Mouse (Mus musculus): ENCODE data around the gene Kif24. TPM values are rescaled to one million over a fixed set of nuclear protein-coding genes. Genes with fewer than 3 reads are reported as not detected.
A peak's percentile ranks its signal among the peaks of the same experiment; 100 is the strongest.

Kif24 gene
- polyA plus RNA-seq, 1 experiment from 2014 or later: 8.7 TPM

GRCm38 (mm10) chr4:41481601-41482017 lies 16.9 kb upstream of the Kif24 start:
- H3K9ac ChIP-seq (replicated peaks; ENCODE audit: low read length): no peak overlapping the region
- no peaks in the 10 kb centered on the region for H3K4me1 ChIP-seq (ENCODE audit: control insufficient read depth, insufficient read depth, low read length)
- 31% methylated on average over 6 of the region's 6 CpGs for WGBS
- H3K27ac ChIP-seq (replicated peaks; ENCODE audit: low read depth, low read length): peak overlapping the region; percentile 23
- ATAC-seq (replicated peaks; ENCODE audit: insufficient number of reproducible peaks, low FRiP score, low TSS enrichment, low read depth) (peak; percentile 73; the same call in 1 of the 2 replicates), DNase-seq (ENCODE audit: low spot score) (peak; percentile 79)
- no peak overlapping the region for H3K4me2 ChIP-seq (ENCODE audit: low read depth, low read length)
- no peak overlapping the region for H3K4me3 ChIP-seq (ENCODE audit: low read depth, low read length)
- no peaks in the 10 kb centered on the region for H3K9me3 ChIP-seq (replicated peaks; ENCODE audit: control insufficient read depth, low read length)
- H3K36me3 ChIP-seq (replicated peaks; ENCODE audit: control insufficient read depth, insufficient read depth, low read depth, low read length): no peaks in the 10 kb centered on the region; the same call in 1 of the 2 replicates
- no peaks in the 10 kb centered on the region for H3K27me3 ChIP-seq (ENCODE audit: control insufficient read depth, insufficient read depth, low read length)

- H3K4me1 ChIP-seq (ENCODE audit: control insufficient read depth, insufficient read depth, low read length): no peaks in the 10 kb centered on the region
- H3K9me3 ChIP-seq (replicated peaks; ENCODE audit: control insufficient read depth, low read length): no peaks in the 10 kb centered on the region
- 83% methylated on average over 8 of the region's 8 CpGs for WGBS
- DNase-seq (ENCODE audit: low spot score) (no peak), ATAC-seq (replicated peaks; ENCODE audit: insufficient number of reproducible peaks, low FRiP score, low TSS enrichment, low read depth) (no peak)
- H3K9ac ChIP-seq (replicated peaks; ENCODE audit: low read length): no peak overlapping the region
- no peak overlapping the region for H3K27ac ChIP-seq (replicated peaks; ENCODE audit: low read depth, low read length)
- H3K36me3 ChIP-seq (replicated peaks; ENCODE audit: control insufficient read depth, insufficient read depth, low read depth, low read length): no peaks in the 10 kb centered on the region
- H3K27me3 ChIP-seq (ENCODE audit: control insufficient read depth, insufficient read depth, low read length): no peaks in the 10 kb centered on the region
- no peak overlapping the region for H3K4me3 ChIP-seq (ENCODE audit: low read depth, low read length)
- no peak overlapping the region for H3K4me2 ChIP-seq (ENCODE audit: low read depth, low read length)
These were observed 15.6 kb upstream of the Kif24 start for GRCm38 (mm10) chr4:41480254-41480653.

GRCm38 (mm10) chr4:41479456-41479804 lies 14.7 kb upstream of the Kif24 start:
- H3K4me1 ChIP-seq (ENCODE audit: control insufficient read depth, insufficient read depth, low read length): no peaks in the 10 kb centered on the region
- no peak overlapping the region for H3K4me3 ChIP-seq (ENCODE audit: low read depth, low read length)
- DNase-seq (ENCODE audit: low spot score) (peak; percentile 41), ATAC-seq (replicated peaks; ENCODE audit: insufficient number of reproducible peaks, low FRiP score, low TSS enrichment, low read depth) (no peak)
- H3K36me3 ChIP-seq (replicated peaks; ENCODE audit: control insufficient read depth, insufficient read depth, low read depth, low read length): no peaks in the 10 kb centered on the region
- no peak overlapping the region for H3K9ac ChIP-seq (replicated peaks; ENCODE audit: low read length)
- no peaks in the 10 kb centered on the region for H3K9me3 ChIP-seq (replicated peaks; ENCODE audit: control insufficient read depth, low read length)
- no peak overlapping the region for H3K4me2 ChIP-seq (ENCODE audit: low read depth, low read length)
- no peaks in the 10 kb centered on the region for H3K27me3 ChIP-seq (ENCODE audit: control insufficient read depth, insufficient read depth, low read length)
- 68% methylated on average over 1 of the region's 1 CpGs for WGBS
- H3K27ac ChIP-seq (replicated peaks; ENCODE audit: low read depth, low read length): no peak overlapping the region

- Histone ChIP-seq H3K4me1 (ENCODE audit: control insufficient read depth, insufficient read depth, low read length) (no peaks in the 10 kb centered on the region), H3K9ac (replicated peaks; ENCODE audit: low read length) (no peak overlapping the region), H3K27ac (replicated peaks; ENCODE audit: low read depth, low read length) (no peak overlapping the region), H3K9me3 (replicated peaks; ENCODE audit: control insufficient read depth, low read length) (no peaks in the 10 kb centered on the region), H3K4me2 (ENCODE audit: low read depth, low read length) (no peak overlapping the region), H3K36me3 (replicated peaks; ENCODE audit: control insufficient read depth, insufficient read depth, low read depth, low read length) (no peaks in the 10 kb centered on the region), H3K27me3 (ENCODE audit: control insufficient read depth, insufficient read depth, low read length) (no peaks in the 10 kb centered on the region), H3K4me3 (ENCODE audit: low read depth, low read length) (no peak overlapping the region)
- ATAC-seq (replicated peaks; ENCODE audit: insufficient number of reproducible peaks, low FRiP score, low TSS enrichment, low read depth) (no peak), DNase-seq (ENCODE audit: low spot score) (peak; percentile 29)
- WGBS: 68% methylated on average over 4 of the region's 4 CpGs
These were observed 14.2 kb upstream of the Kif24 start for GRCm38 (mm10) chr4:41478751-41479455.

- WGBS: 89% methylated on average over 9 of the region's 9 CpGs
- no peaks in the 10 kb centered on the region for H3K9me3 ChIP-seq (replicated peaks; ENCODE audit: control insufficient read depth, low read length)
- no peaks in the 10 kb centered on the region for H3K27me3 ChIP-seq (ENCODE audit: control insufficient read depth, insufficient read depth, low read length)
- H3K27ac ChIP-seq (replicated peaks; ENCODE audit: low read depth, low read length): no peak overlapping the region
- DNase-seq (ENCODE audit: low spot score): no peak
- H3K4me3 ChIP-seq (ENCODE audit: low read depth, low read length): no peak overlapping the region
- no peaks in the 10 kb centered on the region for H3K4me1 ChIP-seq (ENCODE audit: control insufficient read depth, insufficient read depth, low read length)
- H3K36me3 ChIP-seq (replicated peaks; ENCODE audit: control insufficient read depth, insufficient read depth, low read depth, low read length): no peaks in the 10 kb centered on the region
- ATAC-seq (replicated peaks; ENCODE audit: insufficient number of reproducible peaks, low FRiP score, low TSS enrichment, low read depth): no peak
- no peak overlapping the region for H3K4me2 ChIP-seq (ENCODE audit: low read depth, low read length)
- no peak overlapping the region for H3K9ac ChIP-seq (replicated peaks; ENCODE audit: low read length)
These were observed 13.0 kb upstream of the Kif24 start for GRCm38 (mm10) chr4:41477648-41478160.

- no peak overlapping the region for H3K9ac ChIP-seq (replicated peaks; ENCODE audit: low read length)
- H3K9me3 ChIP-seq (replicated peaks; ENCODE audit: control insufficient read depth, low read length): no peaks in the 10 kb centered on the region
- no peaks in the 10 kb centered on the region for H3K4me1 ChIP-seq (ENCODE audit: control insufficient read depth, insufficient read depth, low read length)
- WGBS: 77% methylated on average over 1 of the region's 1 CpGs
- H3K27me3 ChIP-seq (ENCODE audit: control insufficient read depth, insufficient read depth, low read length): no peaks in the 10 kb centered on the region
- H3K27ac ChIP-seq (replicated peaks; ENCODE audit: low read depth, low read length): no peak overlapping the region
- ATAC-seq (replicated peaks; ENCODE audit: insufficient number of reproducible peaks, low FRiP score, low TSS enrichment, low read depth) (no peak), DNase-seq (ENCODE audit: low spot score) (no peak)
- no peak overlapping the region for H3K4me3 ChIP-seq (ENCODE audit: low read depth, low read length)
- no peak overlapping the region for H3K4me2 ChIP-seq (ENCODE audit: low read depth, low read length)
- no peaks in the 10 kb centered on the region for H3K36me3 ChIP-seq (replicated peaks; ENCODE audit: control insufficient read depth, insufficient read depth, low read depth, low read length)
These were observed 6.7 kb upstream of the Kif24 start for GRCm38 (mm10) chr4:41471384-41471689.

GRCm38 (mm10) chr4:41470684-41471383 lies 6.1 kb upstream of the Kif24 start:
- ATAC-seq (replicated peaks; ENCODE audit: insufficient number of reproducible peaks, low FRiP score, low TSS enrichment, low read depth): no peak
- no peaks in the 10 kb centered on the region for H3K4me1 ChIP-seq (ENCODE audit: control insufficient read depth, insufficient read depth, low read length)
- no peaks in the 10 kb centered on the region for H3K27me3 ChIP-seq (ENCODE audit: control insufficient read depth, insufficient read depth, low read length)
- H3K36me3 ChIP-seq (replicated peaks; ENCODE audit: control insufficient read depth, insufficient read depth, low read depth, low read length): no peaks in the 10 kb centered on the region
- H3K9me3 ChIP-seq (replicated peaks; ENCODE audit: control insufficient read depth, low read length): no peaks in the 10 kb centered on the region
- H3K27ac ChIP-seq (replicated peaks; ENCODE audit: low read depth, low read length): no peak overlapping the region
- H3K4me2 ChIP-seq (ENCODE audit: low read depth, low read length): no peak overlapping the region
- no peak overlapping the region for H3K4me3 ChIP-seq (ENCODE audit: low read depth, low read length)
- no peak overlapping the region for H3K9ac ChIP-seq (replicated peaks; ENCODE audit: low read length)
- peak; percentile 36 for DNase-seq (ENCODE audit: low spot score)
- whole genome bisulfite sequencing: 34% methylated on average over 5 of the region's 5 CpGs

- H3K9me3 ChIP-seq (replicated peaks; ENCODE audit: control insufficient read depth, low read length): no peaks in the 10 kb centered on the region
- H3K4me1 ChIP-seq (ENCODE audit: control insufficient read depth, insufficient read depth, low read length): no peaks in the 10 kb centered on the region
- no peaks in the 10 kb centered on the region for H3K27me3 ChIP-seq (ENCODE audit: control insufficient read depth, insufficient read depth, low read length)
- no peak overlapping the region for H3K9ac ChIP-seq (replicated peaks; ENCODE audit: low read length)
- H3K36me3 ChIP-seq (replicated peaks; ENCODE audit: control insufficient read depth, insufficient read depth, low read depth, low read length): no peaks in the 10 kb centered on the region
- ATAC-seq (replicated peaks; ENCODE audit: insufficient number of reproducible peaks, low FRiP score, low TSS enrichment, low read depth) (no peak), DNase-seq (ENCODE audit: low spot score) (no peak)
- no peak overlapping the region for H3K27ac ChIP-seq (replicated peaks; ENCODE audit: low read depth, low read length)
- 68% methylated on average over 7 of the region's 7 CpGs for WGBS
- no peak overlapping the region for H3K4me3 ChIP-seq (ENCODE audit: low read depth, low read length)
- no peak overlapping the region for H3K4me2 ChIP-seq (ENCODE audit: low read depth, low read length)
These were observed 5.5 kb upstream of the Kif24 start for GRCm38 (mm10) chr4:41470051-41470683.

All from embryonic facial prominence, embryonic 11.5 days (tissue).